Mouse (Mus musculus) forebrain, embryonic 10.5 days (tissue): ENCODE data around the gene Lmx1b. TPM values are rescaled to one million over a fixed set of nuclear protein-coding genes. Genes with fewer than 3 reads are reported as not detected.

Experiments
- DNase-seq: peaks from one replicate; pipeline ENCODE4 v3.0.0-alpha.2; 2017; ENCODE audit warnings: low spot score; ENCODE audit errors: extremely low spot score
- H3K27ac ChIP-seq: fragments of 300-500 bp; sonication (generic); 2 replicates; pipeline ENCODE4 v1.5.1; 2016; ENCODE audit warnings: mild to moderate bottlenecking
- H3K27me3 ChIP-seq: fragments of 300-500 bp; sonication (generic); 2 replicates; pipeline ENCODE4 v1.6.1; 2016; ENCODE audit warnings: mild to moderate bottlenecking; ENCODE audit not compliant: poor library complexity, severe bottlenecking
- H3K36me3 ChIP-seq: fragments of 300-500 bp; sonication (generic); replicated peaks from 2 replicates; pipeline ENCODE4 v1.6.1; 2016; ENCODE audit warnings: mild to moderate bottlenecking, moderate library complexity
- H3K4me1 ChIP-seq: fragments of 300-500 bp; sonication (generic); 2 replicates; pipeline ENCODE4 v1.6.1; 2016
- H3K4me3 ChIP-seq: fragments of 300-500 bp; sonication (generic); 2 replicates; pipeline ENCODE4 v1.5.1; 2016; ENCODE audit warnings: mild to moderate bottlenecking, moderate library complexity
- H3K9me3 ChIP-seq: fragments of 300-500 bp; sonication (generic); 2 replicates; pipeline ENCODE4 v1.6.1; 2016; ENCODE audit warnings: mild to moderate bottlenecking, moderate library complexity
- WGBS: fragments of 180-500 bp; shearing (Covaris S2); methylation state at CpG from one replicate; pipeline ENCODE4 v1.1.7; 2016; 5-methylcytosine and 5-hydroxymethylcytosine counted together
- polyA plus RNA-seq: library from polyadenylated mRNA; unstranded; fragments of >200 nt; fragmentation: Nextera tagmentation; extraction: Ambion mirVana; gene quantifications from 2 replicates; pipeline ENCODE4 v1.2.1, GENCODE M21; 2016

Lmx1b gene
- polyA plus RNA-seq, 1 experiment from 2014 or later = 1.3 TPM

DNA sequence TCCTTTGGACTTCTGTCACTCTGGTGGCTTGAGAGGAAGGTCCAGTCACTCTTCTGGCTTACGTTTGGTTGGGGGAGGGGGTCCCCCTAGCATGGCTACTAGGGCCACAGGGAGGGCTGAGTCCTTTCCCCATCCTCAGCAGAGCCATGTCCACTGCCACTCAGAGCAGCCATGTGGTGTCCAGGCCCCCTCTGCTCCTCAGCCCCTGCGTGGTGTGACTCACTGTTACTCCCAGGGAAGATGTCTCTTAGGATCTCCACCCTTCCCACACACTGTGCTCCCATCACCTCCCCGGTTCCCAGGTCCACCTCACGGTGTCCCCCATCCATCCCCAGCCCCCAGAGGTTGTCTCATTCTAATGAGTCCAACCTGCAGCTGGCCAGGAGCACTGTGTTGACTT, 24.4 kb upstream of the Lmx1b start:
- 86% methylated on average over 4 of the region's 4 CpGs for WGBS
- Histone ChIP-seq H3K36me3 (no peaks in the 10 kb centered on the region), H3K27ac (peak overlapping the region; percentile 17; the same call in 1 of the 2 replicates), H3K9me3 (no peaks in the 10 kb centered on the region), H3K4me3 (no peak overlapping the region), H3K4me1 (peaks cover 34% of the 10 kb centered on the region), H3K27me3 (peaks cover 68% of the 10 kb centered on the region)
- no peak for DNase-seq

DNA sequence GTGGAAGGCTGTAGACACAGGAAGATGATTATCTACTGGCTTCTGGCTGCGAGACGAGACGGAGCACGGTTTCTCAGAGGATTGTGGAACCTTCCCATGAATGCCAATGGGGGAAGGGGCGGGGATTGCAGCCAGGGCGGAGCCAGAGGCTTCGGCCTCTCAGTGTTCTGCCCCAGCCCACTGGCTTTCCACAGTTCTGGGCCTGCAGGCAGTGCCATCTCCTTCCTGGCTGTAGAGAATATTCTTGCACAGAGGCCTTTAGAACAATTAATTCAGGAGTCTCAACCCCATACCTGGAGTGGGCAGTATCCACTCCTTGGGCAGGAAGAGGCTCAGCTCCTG, 18.9 kb upstream of the Lmx1b start:
- Histone ChIP-seq H3K9me3 (no peaks in the 10 kb centered on the region), H3K4me1 (peaks cover 7% of the 10 kb centered on the region), H3K27me3 (peaks cover 24% of the 10 kb centered on the region), H3K27ac (peak overlapping the region; percentile 62), H3K36me3 (no peaks in the 10 kb centered on the region), H3K4me3 (peak overlapping the region; percentile 40)
- peak; percentile 41 for DNase-seq
- WGBS = 3% methylated on average over 7 of the region's 7 CpGs

DNA sequence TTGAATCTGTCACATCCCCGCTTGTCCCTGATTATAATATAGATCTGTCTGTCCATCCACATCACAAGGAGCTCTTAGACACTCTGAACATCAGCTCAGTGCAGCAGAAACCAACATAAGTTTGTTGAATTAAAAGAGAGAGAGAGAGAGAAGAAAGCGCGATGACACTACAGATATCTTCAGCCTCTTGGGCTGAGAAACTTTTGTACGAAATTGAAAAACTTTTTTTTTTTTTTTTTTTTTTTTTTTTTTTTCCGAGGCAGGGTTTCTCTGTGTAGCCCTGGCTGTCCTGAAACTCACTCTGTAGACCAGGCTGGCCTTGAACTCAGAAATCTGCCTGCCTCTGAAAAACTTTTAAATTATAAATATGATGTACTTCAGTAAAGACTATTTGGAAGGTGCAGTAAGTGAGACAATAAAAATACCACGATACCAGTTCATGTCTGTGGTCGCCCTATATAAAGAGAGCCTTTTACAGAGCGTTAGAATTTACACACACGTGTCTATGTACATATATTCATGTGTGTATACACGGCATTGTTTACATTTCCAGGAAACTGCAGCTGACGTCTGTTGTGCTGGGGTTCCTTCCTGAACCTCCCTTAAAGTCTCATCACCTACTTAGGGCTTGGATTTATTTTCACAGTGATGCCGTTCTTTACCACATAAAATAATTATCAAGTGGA, 18.4 kb upstream of the Lmx1b start:
- no peaks in the 10 kb centered on the region for H3K9me3 ChIP-seq
- DNase-seq = no peak
- peak overlapping the region; percentile 62 for H3K27ac ChIP-seq
- H3K4me3 ChIP-seq = peak overlapping the region; percentile 40
- 52% methylated on average over 12 of the region's 12 CpGs for WGBS
- peaks cover 19% of the 10 kb centered on the region for H3K27me3 ChIP-seq
- peaks cover 7% of the 10 kb centered on the region for H3K4me1 ChIP-seq
- no peaks in the 10 kb centered on the region for H3K36me3 ChIP-seq

DNA sequence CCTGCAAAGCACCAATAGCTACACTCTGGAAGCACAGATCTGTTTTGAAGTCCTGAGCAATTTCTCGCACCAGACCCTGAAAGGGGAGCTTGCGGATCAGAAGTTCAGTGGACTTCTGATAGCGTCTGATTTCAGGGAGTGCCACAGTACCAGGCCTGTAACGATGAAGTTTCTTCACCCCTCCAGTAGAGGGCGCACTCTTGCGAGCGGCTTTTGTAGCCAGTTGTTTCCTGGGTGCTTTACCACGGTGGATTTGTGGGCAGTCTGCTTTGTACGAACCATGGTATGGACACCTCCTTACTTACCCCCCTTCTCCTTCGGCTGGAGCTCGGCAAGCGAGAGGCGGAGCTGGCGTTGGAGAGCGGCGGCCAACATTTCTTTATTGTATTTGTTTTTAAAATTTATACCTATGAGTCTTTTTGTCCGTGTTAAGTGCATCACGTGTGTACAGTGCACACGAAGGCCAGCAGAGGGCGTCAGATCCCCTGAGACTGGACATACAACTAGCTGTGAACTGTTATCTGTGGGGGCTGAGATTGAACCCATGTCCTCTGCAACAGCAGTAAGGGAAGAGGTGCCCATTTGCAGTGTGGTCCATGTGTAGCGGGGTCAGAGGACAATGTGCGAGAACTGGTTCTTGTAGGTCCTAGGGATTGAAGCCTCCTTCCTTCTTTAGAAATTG, 12.3 kb upstream of the Lmx1b start:
- Histone ChIP-seq H3K36me3 (no peaks in the 10 kb centered on the region), H3K27ac (no peak overlapping the region), H3K4me1 (peaks cover 24% of the 10 kb centered on the region), H3K27me3 (peaks cover 54% of the 10 kb centered on the region), H3K4me3 (no peak overlapping the region), H3K9me3 (no peaks in the 10 kb centered on the region)
- DNase-seq = no peak
- 82% methylated on average over 22 of the region's 22 CpGs for WGBS

DNA sequence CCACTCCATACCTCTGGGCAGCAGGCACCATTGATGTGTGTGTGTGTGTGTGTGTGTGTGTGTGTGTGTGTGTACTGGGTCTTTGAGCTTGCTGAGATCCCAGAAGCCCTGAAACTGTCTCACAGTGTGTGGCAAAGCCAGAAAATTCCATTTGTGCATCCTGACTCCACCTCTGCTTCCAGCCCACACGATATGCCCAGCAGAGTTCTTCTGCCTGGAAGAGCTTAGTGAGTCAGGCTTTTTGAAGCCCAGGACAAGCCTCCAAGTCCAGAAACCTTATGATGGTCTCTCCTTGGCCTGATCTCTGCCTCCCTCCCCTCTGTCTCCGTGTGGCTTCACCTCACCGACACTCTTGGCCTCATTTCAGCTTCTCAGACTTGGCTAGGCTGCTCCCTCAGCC, 9.1 kb upstream of the Lmx1b start:
- Histone ChIP-seq H3K4me1 (peaks cover 54% of the 10 kb centered on the region), H3K4me3 (no peak overlapping the region), H3K9me3 (no peaks in the 10 kb centered on the region), H3K27ac (peak overlapping the region; percentile 51; the same call in 1 of the 2 replicates), H3K27me3 (peaks cover 83% of the 10 kb centered on the region), H3K36me3 (no peaks in the 10 kb centered on the region)
- WGBS = 53% methylated on average over 3 of the region's 3 CpGs
- no peak for DNase-seq

DNA sequence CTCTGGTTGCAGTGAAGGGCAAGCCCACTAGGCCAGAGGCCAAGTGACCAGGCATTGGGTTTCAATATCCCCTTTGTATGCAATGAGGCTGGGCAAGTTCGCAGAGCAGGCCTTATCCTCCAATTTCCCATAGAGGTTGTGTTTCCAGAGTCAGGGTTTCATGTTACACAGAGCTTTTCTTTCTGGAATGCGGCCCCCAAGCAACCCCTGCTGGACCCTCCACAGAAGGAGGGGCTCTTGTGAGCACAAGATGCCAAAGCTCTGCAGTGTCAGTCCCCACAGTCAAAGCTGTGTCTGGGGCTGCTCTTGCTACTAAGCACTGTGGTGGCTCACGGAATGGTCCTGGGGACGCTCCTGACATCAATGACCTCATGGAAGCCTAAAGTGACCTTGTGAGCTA, 8.6 kb upstream of the Lmx1b start:
- Histone ChIP-seq H3K27ac (peak overlapping the region; percentile 51; the same call in 1 of the 2 replicates), H3K36me3 (no peaks in the 10 kb centered on the region), H3K27me3 (peaks cover 88% of the 10 kb centered on the region), H3K9me3 (no peaks in the 10 kb centered on the region), H3K4me3 (no peak overlapping the region), H3K4me1 (peaks cover 54% of the 10 kb centered on the region)
- DNase-seq = peak; percentile 45
- 18% methylated on average over 4 of the region's 4 CpGs for WGBS

DNA sequence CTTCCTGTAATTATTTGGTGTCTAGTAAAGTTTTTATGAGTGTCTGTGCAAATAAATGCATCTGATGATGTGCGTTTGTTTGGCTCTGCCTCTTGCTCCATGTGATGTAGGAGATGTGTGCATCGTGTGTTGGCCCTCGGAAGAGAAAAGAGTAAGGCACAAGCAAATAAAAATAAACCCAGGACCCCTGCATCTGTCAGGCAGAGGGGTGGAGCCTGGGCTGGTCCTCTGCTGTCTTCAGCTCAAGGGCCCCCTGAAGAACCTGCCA, 5.9 kb upstream of the Lmx1b start:
- H3K4me3 ChIP-seq = no peak overlapping the region
- no peaks in the 10 kb centered on the region for H3K36me3 ChIP-seq
- WGBS = 4% methylated on average over 3 of the region's 3 CpGs
- H3K27ac ChIP-seq = no peak overlapping the region
- H3K27me3 ChIP-seq = peaks cover 100% of the 10 kb centered on the region
- peaks cover 69% of the 10 kb centered on the region for H3K4me1 ChIP-seq
- DNase-seq = no peak
- no peaks in the 10 kb centered on the region for H3K9me3 ChIP-seq

DNA sequence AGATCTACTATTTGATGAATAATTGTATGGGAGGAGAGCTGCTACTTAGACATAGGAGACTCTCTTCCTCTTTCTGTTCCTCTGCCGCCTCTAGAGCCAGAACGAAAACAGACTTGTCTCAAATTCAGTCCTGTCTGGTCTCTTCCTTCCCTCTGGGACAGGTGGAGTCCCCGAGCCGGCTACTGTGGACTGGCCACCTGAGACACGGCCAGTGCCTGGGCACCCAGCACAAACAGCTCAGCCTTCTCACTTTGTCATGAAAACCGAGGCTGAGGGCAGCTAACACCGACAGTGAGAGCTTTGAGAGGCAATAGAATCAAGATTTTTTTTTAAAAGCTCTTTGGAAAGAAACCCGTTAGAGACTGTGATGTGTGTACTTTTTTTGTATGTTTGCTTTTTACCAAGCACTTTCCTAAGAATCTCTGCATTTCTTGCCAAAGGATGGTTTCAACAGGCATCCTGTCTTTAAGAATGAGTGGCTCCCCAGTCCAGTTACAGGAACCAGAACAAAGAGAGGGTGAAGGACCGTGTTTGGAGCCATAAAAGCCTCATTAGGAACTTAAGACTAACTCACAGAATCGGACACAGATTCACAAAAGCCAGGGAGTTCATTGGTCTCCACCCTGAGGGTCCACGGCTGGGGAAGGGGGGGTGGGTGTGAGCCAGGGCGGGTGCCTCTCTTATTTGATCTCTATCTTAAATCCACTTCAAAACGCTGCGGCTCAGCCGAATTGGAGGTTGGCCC, 5.4 kb upstream of the Lmx1b start:
- no peak for DNase-seq
- 4% methylated on average over 15 of the region's 15 CpGs for WGBS
- peaks cover 74% of the 10 kb centered on the region for H3K4me1 ChIP-seq

DNA sequence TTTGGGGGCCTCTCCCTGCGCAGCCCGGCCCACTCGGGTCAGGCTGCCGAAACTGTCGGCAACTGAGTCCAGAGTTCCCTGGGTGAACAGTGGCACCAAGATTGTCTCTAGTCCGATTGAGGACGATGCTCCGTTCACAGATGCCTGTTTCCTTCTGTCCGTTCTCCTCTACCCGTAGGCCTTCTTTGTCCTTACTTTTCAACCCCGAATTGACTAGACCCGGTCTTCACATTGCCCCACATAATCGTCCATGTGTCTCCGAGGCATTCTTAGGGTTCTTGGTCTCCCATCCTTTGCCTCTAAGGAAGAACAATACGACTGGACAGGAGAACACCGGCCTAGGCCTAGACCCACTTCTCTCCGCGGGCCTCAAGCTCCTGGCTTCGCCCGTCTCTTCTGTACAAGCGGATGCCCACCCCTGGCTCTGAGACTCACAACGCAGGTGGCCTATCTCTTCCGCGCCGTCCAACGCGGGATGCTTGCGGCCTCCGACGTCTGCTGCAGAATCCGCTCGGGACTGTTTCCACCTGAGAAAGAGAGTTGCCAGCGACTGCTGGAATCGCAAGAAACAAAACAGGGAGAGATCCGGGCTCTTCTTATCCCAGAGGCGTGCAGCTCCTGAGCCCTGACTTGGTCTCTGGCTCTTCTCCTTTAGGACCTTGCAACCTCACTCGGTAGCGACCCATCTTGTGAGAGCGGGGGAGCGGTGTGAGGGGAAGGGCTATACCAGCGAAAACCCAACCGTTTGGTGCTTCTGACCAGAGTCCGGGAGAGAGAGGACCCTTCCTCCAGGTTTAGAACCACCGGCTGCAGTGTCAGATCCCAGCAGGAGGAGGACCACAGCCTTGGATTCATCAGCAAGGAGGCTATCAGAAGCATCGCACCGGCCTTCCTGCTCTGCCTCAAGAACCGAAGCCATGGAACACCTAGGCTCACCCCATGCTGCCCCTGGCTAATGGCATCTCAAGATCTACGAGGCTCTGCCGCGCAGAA, 3.7 kb upstream of the Lmx1b start:
- 8% methylated on average over 50 of the region's 50 CpGs for WGBS
- no peak for DNase-seq
- H3K27ac ChIP-seq = no peak overlapping the region
- peaks cover 100% of the 10 kb centered on the region for H3K27me3 ChIP-seq
- no peaks in the 10 kb centered on the region for H3K9me3 ChIP-seq
- H3K36me3 ChIP-seq = no peaks in the 10 kb centered on the region
- H3K4me3 ChIP-seq = no peak overlapping the region
- peaks cover 79% of the 10 kb centered on the region for H3K4me1 ChIP-seq

More for the DNA sequence above, 5.4 kb upstream of the Lmx1b start:
- Histone ChIP-seq H3K27ac (no peak overlapping the region), H3K27me3 (peaks cover 100% of the 10 kb centered on the region), H3K4me3 (no peak overlapping the region), H3K36me3 (no peaks in the 10 kb centered on the region), H3K9me3 (no peaks in the 10 kb centered on the region)

DNA sequence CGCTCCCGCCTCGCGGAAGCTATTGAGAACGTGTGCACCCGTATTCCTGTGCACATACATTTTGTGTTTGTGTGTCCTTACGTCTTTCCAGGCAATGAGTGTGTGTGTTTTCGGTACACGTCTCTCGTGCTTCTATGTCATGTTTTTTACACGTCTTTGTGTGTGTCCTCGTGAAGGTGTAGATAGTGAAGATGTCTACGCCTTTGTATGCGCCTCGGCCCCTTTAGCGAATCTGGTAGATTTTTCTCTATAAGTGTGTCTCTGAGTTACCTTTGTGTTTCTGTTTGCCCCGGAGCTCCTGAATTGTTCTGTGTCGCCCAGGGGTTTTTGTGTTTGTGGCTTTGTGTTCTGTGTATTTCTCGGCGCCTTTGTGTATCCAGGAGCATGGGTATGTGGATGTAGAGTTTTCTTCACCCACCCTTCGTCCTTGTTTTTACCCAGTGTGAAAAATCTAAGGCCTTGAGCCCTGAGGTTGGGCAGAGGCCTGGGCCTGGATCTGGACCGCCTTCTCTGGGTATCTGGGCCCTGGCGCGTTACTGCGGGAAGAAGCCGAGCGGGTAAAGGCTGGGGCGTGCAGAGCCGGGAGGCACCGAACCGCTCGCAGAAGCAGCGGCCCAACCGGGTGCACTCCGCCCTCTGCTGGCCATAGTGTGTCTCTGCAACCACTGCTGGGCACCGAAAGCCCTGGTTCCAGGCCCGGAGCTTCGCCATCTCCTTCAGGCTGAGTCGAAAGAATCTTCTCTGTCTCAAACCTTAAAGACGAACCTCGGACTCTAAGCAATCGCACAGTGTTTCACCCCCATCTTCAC, 2.5 kb upstream of the Lmx1b start:
- WGBS = 1% methylated on average over 42 of the region's 42 CpGs
- H3K9me3 ChIP-seq = no peaks in the 10 kb centered on the region
- H3K4me3 ChIP-seq = peak overlapping the region; percentile 55
- DNase-seq = peak; percentile 87
- H3K27ac ChIP-seq = 0 out of 2 replicates have a peak overlapping the region, but pooled peaks have one; percentile 25
- H3K36me3 ChIP-seq = no peaks in the 10 kb centered on the region
- peaks cover 69% of the 10 kb centered on the region for H3K4me1 ChIP-seq
- peaks cover 100% of the 10 kb centered on the region for H3K27me3 ChIP-seq

DNA sequence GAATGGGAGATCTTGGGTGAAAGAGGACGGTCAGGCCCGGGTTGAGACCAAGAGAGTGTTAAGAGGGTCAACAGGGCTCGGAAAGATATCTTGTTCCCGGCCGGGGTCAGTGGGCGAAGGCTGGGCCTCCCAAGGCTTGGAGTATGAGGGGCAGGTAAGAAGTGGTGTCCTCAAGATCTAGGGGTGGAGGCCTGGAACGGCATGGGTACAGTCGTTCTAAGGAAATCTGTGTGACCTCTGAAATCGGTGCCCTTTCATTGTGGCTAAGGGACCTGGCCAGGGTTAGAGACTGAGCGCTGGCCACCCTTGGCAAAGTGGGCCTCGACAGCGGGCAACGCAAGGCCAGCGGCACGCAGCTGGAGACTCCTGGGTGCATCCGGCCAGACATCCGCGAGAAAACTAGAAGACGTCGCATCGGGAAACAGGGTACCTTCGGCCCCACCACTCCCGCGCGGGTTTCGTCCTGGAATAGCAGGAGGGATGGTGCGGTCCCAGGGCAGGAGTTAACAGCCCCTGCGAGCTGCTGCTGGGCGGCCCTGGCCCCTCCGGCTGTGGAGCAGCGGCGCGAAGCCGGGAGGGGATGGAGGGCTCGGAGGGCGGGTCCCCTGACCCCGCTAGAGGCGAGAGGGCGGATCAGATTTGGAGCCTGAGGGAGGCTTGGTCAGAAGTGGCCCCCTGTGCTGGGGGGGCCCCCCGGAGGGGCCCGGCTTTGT, 1.7 kb upstream of the Lmx1b start:
- H3K27ac ChIP-seq = peak overlapping the region; percentile 25
- no peaks in the 10 kb centered on the region for H3K36me3 ChIP-seq
- WGBS = under 1% methylated on average over 41 of the region's 41 CpGs
- peaks cover 100% of the 10 kb centered on the region for H3K27me3 ChIP-seq
- H3K4me1 ChIP-seq = peaks cover 68% of the 10 kb centered on the region
- DNase-seq = peak; percentile 50
- no peaks in the 10 kb centered on the region for H3K9me3 ChIP-seq
- H3K4me3 ChIP-seq = peak overlapping the region; percentile 55
